Mouse (Mus musculus): ENCODE measurements around the gene Pxdn. TPM values are rescaled to one million over a fixed set of nuclear protein-coding genes. Genes with fewer than 3 reads are reported as not detected.

Pxdn gene
- polyA plus RNA-seq, 1 experiment from 2014 or later: 48.0 TPM

DNA sequence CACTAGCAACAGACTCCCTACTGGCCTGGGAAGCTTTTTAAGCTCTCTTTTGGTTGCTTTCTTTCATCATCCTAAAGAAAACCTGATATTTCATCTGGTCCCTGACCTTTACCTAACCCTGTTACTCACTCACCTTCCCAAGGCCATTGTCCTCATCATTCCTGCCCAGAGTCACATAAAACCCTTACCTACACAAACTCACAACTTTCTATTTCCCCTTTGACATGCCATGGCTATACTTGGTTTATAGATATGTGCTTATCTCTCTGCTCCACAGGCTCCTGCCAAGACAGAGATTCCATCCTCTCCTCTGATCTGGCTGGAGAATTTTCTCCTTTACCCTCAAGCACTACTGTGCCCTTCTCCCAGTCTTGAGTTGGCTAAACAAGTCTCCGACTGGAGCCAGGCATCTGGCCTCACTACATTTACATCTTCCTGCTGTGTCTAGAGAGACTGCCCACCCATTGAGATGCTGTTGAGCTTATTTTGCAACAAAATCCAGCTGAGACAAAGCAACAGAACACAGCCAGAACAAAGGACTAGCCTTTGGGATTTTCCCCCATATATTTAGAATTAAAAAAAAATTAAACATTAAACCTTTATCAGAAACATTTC is 124.2 kb downstream of the Pxdn start:
- Histone ChIP-seq H3K27me3 (no peaks in the 10 kb centered on the region), H3K4me1 (replicated peaks) (no peaks in the 10 kb centered on the region), H3K27ac (no peak overlapping the region), H3K36me3 (no peaks in the 10 kb centered on the region), H3K9ac (replicated peaks) (no peak overlapping the region), H3K4me2 (replicated peaks) (no peak overlapping the region), H3K9me3 (no peaks in the 10 kb centered on the region), H3K4me3 (replicated peaks) (no peak overlapping the region)
- ATAC-seq: no peak
- 24% methylated on average over 1 of the region's 1 CpGs for WGBS

DNA sequence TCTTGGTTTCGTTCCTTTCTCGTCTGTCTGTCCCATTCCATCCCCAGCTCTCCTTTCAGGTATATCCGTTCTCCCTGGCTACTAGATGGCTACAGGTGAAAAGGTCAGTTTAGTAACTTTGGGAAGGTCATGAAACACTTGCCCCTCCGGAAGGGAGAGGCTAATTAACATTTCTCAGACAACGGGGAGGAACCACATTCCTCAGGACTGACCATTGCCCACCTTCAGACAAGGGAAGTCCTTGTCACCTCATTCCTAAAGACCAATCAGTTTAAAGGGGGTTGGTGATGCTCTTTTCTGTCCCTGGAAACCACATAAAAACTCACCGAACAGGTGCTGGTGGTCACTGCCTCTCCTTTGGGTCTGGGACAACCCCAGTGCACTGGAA is 124.7 kb downstream of the Pxdn start:
- Histone ChIP-seq H3K4me1 (replicated peaks) (no peaks in the 10 kb centered on the region), H3K4me3 (replicated peaks) (no peak overlapping the region), H3K9me3 (no peaks in the 10 kb centered on the region), H3K4me2 (replicated peaks) (no peak overlapping the region), H3K9ac (replicated peaks) (no peak overlapping the region), H3K36me3 (no peaks in the 10 kb centered on the region), H3K27ac (no peak overlapping the region), H3K27me3 (no peaks in the 10 kb centered on the region)
- ATAC-seq: no peak
- WGBS: 44% methylated on average over 6 of the region's 6 CpGs

Other genes starting within 250 kb of the Pxdn start
- gene Tpo, start 195.0 kb downstream of the Pxdn start, polyA plus RNA-seq (2015; fragmentation: Nextera tagmentation; extraction: Ambion mirVana): 0.07 TPM in 1 of 2 replicates, not detected in the other

All from midbrain, embryonic 13.5 days (tissue).